Mouse (Mus musculus) MEL (cell line): ENCODE results near the gene Nrxn2. TPM values are rescaled to one million over a fixed set of nuclear protein-coding genes. Genes with fewer than 3 reads are reported as not detected.
A peak's percentile ranks its signal among the peaks of the same experiment; 100 is the strongest.

Source experiments
- DNase-seq: peaks from one replicate; pipeline ENCODE4 v3.0.0; 2011; ENCODE audit warnings: low read depth, low spot score
- H3K27ac ChIP-seq: 2 replicates; pipeline ENCODE4 v1.5.1; 2012; ENCODE audit warnings: low read depth, mild to moderate bottlenecking, control low read depth, low read length, moderate library complexity; ENCODE audit not compliant: control insufficient read depth
- H3K27me3 ChIP-seq, 2 experiments: fragments of 150-350 bp in 1 of 2; sonication (generic) in 1 of 2; 2 replicates each; pipeline ENCODE4 v1.6.1; 2012; ENCODE audit warnings: low read length in 2 of 2, mild to moderate bottlenecking in 2 of 2, improper control_type of control experiment in 1 of 2, moderate library complexity in 1 of 2; ENCODE audit not compliant: insufficient read depth in 2 of 2, control insufficient read depth in 1 of 2
- H3K36me3 ChIP-seq, 2 experiments: 2 replicates each; pipeline ENCODE4 v1.6.1; 2012 to 2014; ENCODE audit warnings: low read length in 2 of 2, improper control_type of control experiment in 1 of 2, inconsistent platforms in 1 of 2, mild to moderate bottlenecking in 1 of 2; ENCODE audit not compliant: insufficient read depth in 2 of 2, control insufficient read depth in 1 of 2
- H3K4me1 ChIP-seq, 2 experiments: fragments of 150-350 bp in 1 of 2; sonication (generic) in 1 of 2; 2 replicates each; pipeline ENCODE4 v1.6.1; 2012; ENCODE audit warnings: low read length in 2 of 2, improper control_type of control experiment in 1 of 2, mild to moderate bottlenecking in 1 of 2; ENCODE audit not compliant: insufficient read depth in 2 of 2, control insufficient read depth in 1 of 2
- H3K4me3 ChIP-seq, 2 experiments: fragments of 150-350 bp in 1 of 2; sonication (generic) in 1 of 2; 2 replicates each; pipeline ENCODE4 v1.5.1; 2012; ENCODE audit warnings: low read depth in 2 of 2, low read length in 2 of 2, mild to moderate bottlenecking in 2 of 2, moderate library complexity in 2 of 2, control low read depth in 1 of 2, improper control_type of control experiment in 1 of 2; ENCODE audit not compliant: control insufficient read depth in 1 of 2, insufficient read depth in 1 of 2
- H3K79me2 ChIP-seq: 2 replicates; pipeline ENCODE4 v1.6.1; 2012; ENCODE audit warnings: mild to moderate bottlenecking, low read length, moderate library complexity; ENCODE audit not compliant: control insufficient read depth, poor library complexity, insufficient read depth
- H3K9ac ChIP-seq: 2 replicates; pipeline ENCODE4 v1.6.1; 2012; ENCODE audit warnings: low read depth, mild to moderate bottlenecking, control low read depth, low read length, moderate library complexity; ENCODE audit not compliant: control insufficient read depth, poor library complexity, severe bottlenecking
- H3K9me3 ChIP-seq: fragments of 150-350 bp; sonication (generic); replicated peaks from 2 replicates; pipeline ENCODE4 v1.6.1; 2012; ENCODE audit warnings: mild to moderate bottlenecking, low read length, improper control_type of control experiment, moderate library complexity; ENCODE audit not compliant: insufficient read depth
- BHLHE40 ChIP-seq: IDR thresholded peaks from 2 replicates; pipeline ENCODE4 v1.6.1; 2012; ENCODE audit warnings: low read depth, mild to moderate bottlenecking, inconsistent platforms, low read length, improper control_type of control experiment, borderline replicate concordance
- CHD1 ChIP-seq: IDR thresholded peaks from 2 replicates; pipeline ENCODE4 v1.6.1; 2012; ENCODE audit warnings: low read depth, mild to moderate bottlenecking, inconsistent platforms, low read length, improper control_type of control experiment
- CHD2 ChIP-seq: IDR thresholded peaks from 2 replicates; pipeline ENCODE4 v1.6.1; 2011; ENCODE audit warnings: low read length, improper control_type of control experiment
- CTCF ChIP-seq, 3 experiments: IDR thresholded peaks in 2 of 3; conservative IDR thresholded peaks in 1 of 3; 2 replicates each; pipeline ENCODE4 v1.5.1; 2011 to 2012; ENCODE audit warnings: low read length in 3 of 3, low read depth in 2 of 3, mild to moderate bottlenecking in 2 of 3, improper control_type of control experiment in 1 of 3, inconsistent platforms in 1 of 3, mixed read lengths in 1 of 3, moderate library complexity in 1 of 3; ENCODE audit not compliant: control insufficient read depth in 1 of 3, insufficient read depth in 1 of 3, poor library complexity in 1 of 3, severe bottlenecking in 1 of 3
- ELF1 ChIP-seq: IDR thresholded peaks from 2 replicates; pipeline ENCODE4 v1.6.1; 2014; ENCODE audit warnings: low read depth, mild to moderate bottlenecking, inconsistent platforms, low read length, improper control_type of control experiment, moderate library complexity
- EP300 ChIP-seq, 2 experiments: IDR thresholded peaks; 2 replicates each; pipeline ENCODE4 v1.6.1; 2011; ENCODE audit warnings: improper control_type of control experiment in 2 of 2, low read length in 2 of 2, low read depth in 1 of 2, mild to moderate bottlenecking in 1 of 2
- ETS1 ChIP-seq: IDR thresholded peaks from 2 replicates; pipeline ENCODE4 v1.6.1; 2012; ENCODE audit warnings: low read depth, mild to moderate bottlenecking, inconsistent platforms, low read length, improper control_type of control experiment, moderate library complexity
- GABPA ChIP-seq: IDR thresholded peaks from 2 replicates; pipeline ENCODE4 v1.6.1; 2012; ENCODE audit warnings: low read depth, mild to moderate bottlenecking, inconsistent platforms, low read length, improper control_type of control experiment, moderate library complexity
- GATA1 ChIP-seq: IDR thresholded peaks from 2 replicates; pipeline ENCODE4 v1.6.1; 2011; ENCODE audit warnings: low read depth, low read length, improper control_type of control experiment
- HCFC1 ChIP-seq: IDR thresholded peaks from 2 replicates; pipeline ENCODE4 v1.6.1; 2012; ENCODE audit warnings: low read depth, mild to moderate bottlenecking, inconsistent platforms, low read length, improper control_type of control experiment, moderate library complexity
- JUND ChIP-seq: IDR thresholded peaks from 2 replicates; pipeline ENCODE4 v1.6.1; 2011; ENCODE audit warnings: low read depth, mild to moderate bottlenecking, improper control_type of control experiment, low read length
- KAT2A ChIP-seq: conservative IDR thresholded peaks from 2 replicates; pipeline ENCODE4 v1.6.1; 2012; ENCODE audit warnings: low read depth, low read length, improper control_type of control experiment, inconsistent platforms
- MAX ChIP-seq: IDR thresholded peaks from 2 replicates; pipeline ENCODE4 v1.6.1; 2011; ENCODE audit warnings: low read length, improper control_type of control experiment
- MAZ ChIP-seq: IDR thresholded peaks from 2 replicates; pipeline ENCODE4 v1.6.1; 2012; ENCODE audit warnings: low read depth, mild to moderate bottlenecking, inconsistent platforms, low read length, improper control_type of control experiment
- MEF2A ChIP-seq: IDR thresholded peaks from 2 replicates; pipeline ENCODE4 v1.6.1; 2014; ENCODE audit warnings: low read depth, mild to moderate bottlenecking, inconsistent platforms, low read length, improper control_type of control experiment; ENCODE audit not compliant: poor library complexity, insufficient replicate concordance, severe bottlenecking; ENCODE audit errors: extremely low read depth
- MXI1 ChIP-seq: IDR thresholded peaks from 2 replicates; pipeline ENCODE4 v1.6.1; 2011; ENCODE audit warnings: mild to moderate bottlenecking, low read depth, low read length, improper control_type of control experiment
- MYB ChIP-seq: IDR thresholded peaks from 2 replicates; pipeline ENCODE4 v1.6.1; 2011; ENCODE audit warnings: mild to moderate bottlenecking, low read depth, low read length, improper control_type of control experiment
- NELFE ChIP-seq: IDR thresholded peaks from 2 replicates; pipeline ENCODE4 v1.6.1; 2011; ENCODE audit warnings: low read depth, low read length, improper control_type of control experiment
- NRF1 ChIP-seq: IDR thresholded peaks from 2 replicates; pipeline ENCODE4 v1.6.1; 2014; ENCODE audit warnings: low read depth, mild to moderate bottlenecking, inconsistent platforms, low read length, improper control_type of control experiment, moderate library complexity; ENCODE audit not compliant: poor library complexity, insufficient read depth, severe bottlenecking
- POLR2A ChIP-seq, 2 experiments: IDR thresholded peaks; 2 replicates each; pipeline ENCODE4 v1.6.1; 2011 to 2012; ENCODE audit warnings: low read length in 2 of 2, mild to moderate bottlenecking in 2 of 2, control low read depth in 1 of 2, improper control_type of control experiment in 1 of 2, low read depth in 1 of 2, moderate library complexity in 1 of 2; ENCODE audit not compliant: control insufficient read depth in 1 of 2, insufficient read depth in 1 of 2, poor library complexity in 1 of 2
- POLR2AphosphoS2 ChIP-seq: IDR thresholded peaks from 2 replicates; pipeline ENCODE4 v1.6.1; 2011; ENCODE audit warnings: low read length, improper control_type of control experiment
- POLR2AphosphoS5 ChIP-seq: IDR thresholded peaks from 2 replicates; pipeline ENCODE4 v1.6.1; 2012; ENCODE audit warnings: low read depth, borderline replicate concordance, mild to moderate bottlenecking, inconsistent platforms, low read length, moderate library complexity, mixed read lengths
- RAD21 ChIP-seq: IDR thresholded peaks from 2 replicates; pipeline ENCODE4 v1.6.1; 2011; ENCODE audit warnings: mild to moderate bottlenecking, low read depth, low read length, improper control_type of control experiment
- RCOR1 ChIP-seq: IDR thresholded peaks from 2 replicates; pipeline ENCODE4 v1.6.1; 2012; ENCODE audit warnings: low read depth, mild to moderate bottlenecking, inconsistent platforms, low read length, improper control_type of control experiment
- SIN3A ChIP-seq: IDR thresholded peaks from 2 replicates; pipeline ENCODE4 v1.6.1; 2012; ENCODE audit warnings: low read length, improper control_type of control experiment, inconsistent platforms
- SMC3 ChIP-seq: IDR thresholded peaks from 2 replicates; pipeline ENCODE4 v1.6.1; 2011; ENCODE audit warnings: low read depth, low read length, improper control_type of control experiment
- TAL1 ChIP-seq: IDR thresholded peaks from 2 replicates; pipeline ENCODE4 v1.6.1; 2012; ENCODE audit warnings: mild to moderate bottlenecking, inconsistent platforms, low read length, moderate library complexity, mixed read lengths
- TBP ChIP-seq: IDR thresholded peaks from 2 replicates; pipeline ENCODE4 v1.8.0; 2011; ENCODE audit warnings: low read depth, low read length, improper control_type of control experiment
- TCF12 ChIP-seq: IDR thresholded peaks from 2 replicates; pipeline ENCODE4 v1.6.1; 2014; ENCODE audit warnings: low read depth, mild to moderate bottlenecking, inconsistent platforms, low read length, improper control_type of control experiment, moderate library complexity
- UBTF ChIP-seq: IDR thresholded peaks from 2 replicates; pipeline ENCODE4 v1.6.1; 2012; ENCODE audit warnings: low read depth, mild to moderate bottlenecking, inconsistent platforms, low read length, improper control_type of control experiment, moderate library complexity, borderline replicate concordance; ENCODE audit not compliant: insufficient read depth
- USF1 ChIP-seq: IDR thresholded peaks from 2 replicates; pipeline ENCODE4 v1.6.1; 2014; ENCODE audit warnings: low read depth, mild to moderate bottlenecking, inconsistent platforms, low read length, improper control_type of control experiment, moderate library complexity
- USF2 ChIP-seq, 2 experiments: IDR thresholded peaks; 2 replicates each; pipeline ENCODE4 v1.6.1; 2011 to 2012; ENCODE audit warnings: improper control_type of control experiment in 2 of 2, low read length in 2 of 2, borderline replicate concordance in 1 of 2, inconsistent platforms in 1 of 2, low read depth in 1 of 2, mild to moderate bottlenecking in 1 of 2; ENCODE audit not compliant: insufficient read depth in 1 of 2
- ZC3H11A ChIP-seq: IDR thresholded peaks from 2 replicates; pipeline ENCODE4 v1.6.1; 2012; ENCODE audit warnings: low read depth, mild to moderate bottlenecking, inconsistent platforms, low read length, improper control_type of control experiment
- ZKSCAN1 ChIP-seq: IDR thresholded peaks from 2 replicates; pipeline ENCODE4 v1.6.1; 2012; ENCODE audit warnings: low read depth, mild to moderate bottlenecking, inconsistent platforms, low read length, improper control_type of control experiment, moderate library complexity
- ZMIZ1 ChIP-seq: IDR thresholded peaks from 2 replicates; pipeline ENCODE4 v1.6.1; 2012; ENCODE audit warnings: low read depth, mild to moderate bottlenecking, inconsistent platforms, low read length, improper control_type of control experiment, moderate library complexity
- ZNF384 ChIP-seq: IDR thresholded peaks from 2 replicates; pipeline ENCODE4 v1.6.1; 2012; ENCODE audit warnings: low read depth, mild to moderate bottlenecking, inconsistent platforms, low read length, improper control_type of control experiment
- polyA plus RNA-seq, 2 experiments: library from polyadenylated mRNA; stranded (reverse) in 1 of 2; unstranded in 1 of 2; fragments of >175 nt in 1 of 2; fragments of >200 nt in 1 of 2; gene quantifications; 2 replicates each; pipeline versions ENCODE4 v1.2.1 to v1.2.4; 2012; ENCODE audit warnings: low replicate concordance in 2 of 2, low read depth in 1 of 2; ENCODE audit not compliant: insufficient read length in 2 of 2, insufficient read depth in 1 of 2, missing spikeins in 1 of 2
- total RNA-seq: library from RNA; depleted of rRNA; stranded (reverse); fragments of 300-350 nt; gene quantifications from 2 replicates; pipeline ENCODE4 v1.2.3, GENCODE M21; 2012

The Nrxn2 gene
- total and polyA plus RNA-seq, 3 experiments, result 0.39 to 0.42 TPM; not detected in 1

DNA sequence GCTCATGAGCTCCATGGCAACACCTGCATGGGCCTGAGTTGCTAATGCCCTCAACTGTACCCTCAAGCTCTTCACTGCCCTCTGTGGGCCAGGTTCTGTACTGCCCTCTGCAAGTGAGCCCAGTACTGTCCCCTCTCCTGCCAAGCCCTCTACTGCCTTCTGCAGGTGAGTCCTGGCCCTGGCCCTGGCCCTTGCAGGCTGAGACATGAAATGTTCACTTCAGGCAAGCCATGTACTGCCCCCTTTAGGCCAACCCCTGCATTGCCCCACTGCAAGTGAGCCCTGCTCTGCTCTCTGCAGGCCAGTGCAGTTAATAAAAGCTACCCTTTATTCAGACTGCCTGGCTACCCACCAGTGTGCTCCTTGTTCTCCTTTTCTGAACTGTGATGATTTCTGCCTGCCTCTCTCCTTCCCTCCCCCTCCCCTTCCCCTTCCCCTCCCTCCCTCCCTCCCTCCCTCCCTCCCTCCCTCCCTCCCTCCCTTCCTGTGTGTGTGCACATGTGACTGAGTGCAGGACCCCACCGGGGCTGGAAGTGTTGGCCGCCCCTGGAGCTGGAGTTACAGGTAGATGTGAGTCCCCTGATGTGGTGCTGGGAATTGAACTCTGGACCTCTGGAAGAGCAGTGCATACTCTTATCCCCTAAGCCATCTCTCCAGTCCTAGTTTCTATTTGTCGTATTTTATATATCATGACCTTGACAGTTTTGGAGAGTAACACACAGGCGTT lies 133.9 kb downstream of the Nrxn2 start:
- peak; percentile 89 for DNase-seq
- H3K79me2 ChIP-seq, result no peaks in the 10 kb centered on the region
- peak; percentile 26 for TF ChIP-seq SMC3
- 0 out of 2 replicates have a peak, but pooled peaks have one; percentile 34 for TF ChIP-seq HCFC1
- no peak for TF ChIP-seq RCOR1
- TF ChIP-seq GABPA, result no peak
- TF ChIP-seq POLR2AphosphoS5, result no peak
- TF ChIP-seq MEF2A, result no peak
- no peak for TF ChIP-seq UBTF
- TF ChIP-seq ZKSCAN1, result no peak
- TF ChIP-seq CTCF (IDR thresholded peaks at IDR 0.05 in 2 of 3, conservative IDR thresholded peaks at IDR 0.05 in 1 of 3; ENCODE audit: control insufficient read depth in 1 of 3, insufficient read depth in 1 of 3, low read depth in 2 of 3, low read length in 3 of 3, poor library complexity in 1 of 3, severe bottlenecking in 1 of 3), result peak in 2 of 3 experiments; percentile 65 to 73
- TF ChIP-seq EP300 (IDR thresholded peaks at IDR 0.05; ENCODE audit: low read depth in 1 of 2, low read length in 2 of 2), result 0 out of 4 replicates have a peak, but pooled peaks of 1 of the 2 experiments have one; percentile 27
- no peak for TF ChIP-seq ETS1
- TF ChIP-seq MAZ, result peak; percentile 86
- peak; percentile 22 for TF ChIP-seq SIN3A
- TF ChIP-seq GATA1, result no peak
- no peak for TF ChIP-seq NRF1
- TF ChIP-seq POLR2AphosphoS2, result no peak
- no peak for TF ChIP-seq CHD1
- TF ChIP-seq CHD2, result no peak
- TF ChIP-seq RAD21, result peak; percentile 16
- TF ChIP-seq NELFE, result no peak
- TF ChIP-seq TCF12, result no peak
- no peak for TF ChIP-seq KAT2A
- 0 out of 2 replicates have a peak, but pooled peaks have one; percentile 39 for TF ChIP-seq MXI1
- TF ChIP-seq POLR2A (IDR thresholded peaks at IDR 0.05; ENCODE audit: control insufficient read depth in 1 of 2, insufficient read depth in 1 of 2, low read depth in 1 of 2, low read length in 2 of 2, poor library complexity in 1 of 2), result no peak
- no peak for TF ChIP-seq USF2 (IDR thresholded peaks at IDR 0.05; ENCODE audit: borderline replicate concordance in 1 of 2, insufficient read depth in 1 of 2, low read depth in 1 of 2, low read length in 2 of 2)
- TF ChIP-seq ZMIZ1, result no peak
- no peak for TF ChIP-seq ZC3H11A
- no peak for TF ChIP-seq JUND
- no peak; the same call in 1 of the 2 replicates for TF ChIP-seq BHLHE40
- peak; percentile 61; the same call in 1 of the 2 replicates for TF ChIP-seq USF1
- TF ChIP-seq MYB, result no peak
- no peak for TF ChIP-seq MAX
- no peak for TF ChIP-seq TBP
- TF ChIP-seq ELF1, result no peak
- TF ChIP-seq ZNF384, result peak; percentile 23; the same call in 1 of the 2 replicates
- TF ChIP-seq TAL1, result no peak

More for the DNA sequence above, 133.9 kb downstream of the Nrxn2 start:
- no peaks in the 10 kb centered on the region for H3K27me3 ChIP-seq
- no peaks in the 10 kb centered on the region for H3K9me3 ChIP-seq
- peak overlapping the region; percentile 31 to 58 for H3K4me3 ChIP-seq
- no peaks in the 10 kb centered on the region for H3K36me3 ChIP-seq
- H3K4me1 ChIP-seq, result peaks cover 0 to 9% of the 10 kb centered on the region in 2 experiments; a peak in 1 of 4 replicates
- H3K9ac ChIP-seq, result peak overlapping the region; percentile 38
- peak overlapping the region; percentile 76 for H3K27ac ChIP-seq
